Mouse (Mus musculus): ENCODE results near the gene 1700024G13Rik. TPM values are rescaled to one million over a fixed set of nuclear protein-coding genes. Genes with fewer than 3 reads are reported as not detected.

The 1700024G13Rik gene
- not detected for polyA plus RNA-seq (2017; shearing (Covaris generic))

GRCm38 (mm10) chr14:32388196-32388595 is at the start of gene 1700024G13Rik:
Gene 1700024G13Rik (minus strand): TSS chr14:32388391.

Other genes with a start within 250 kb of the 1700024G13Rik start
- gene Msmb, start 246.4 kb downstream of the 1700024G13Rik start, polyA plus RNA-seq (2017; shearing (Covaris generic)) = not detected
- 87.7 TPM for gene Ncoa4, start 228.5 kb downstream of the 1700024G13Rik start, polyA plus RNA-seq (2017; shearing (Covaris generic))
- 88.9 TPM for gene Timm23, start 186.5 kb downstream of the 1700024G13Rik start, polyA plus RNA-seq (2017; shearing (Covaris generic))
- gene Parg, start 186.4 kb downstream of the 1700024G13Rik start, polyA plus RNA-seq (2017; shearing (Covaris generic)) = 76.8 TPM
- gene Ogdhl, start 66.4 kb downstream of the 1700024G13Rik start, polyA plus RNA-seq (2017; shearing (Covaris generic)) = 0.18 TPM
- not detected for gene Slc18a3, start 76.5 kb upstream of the 1700024G13Rik start, polyA plus RNA-seq (2017; shearing (Covaris generic))
- not detected for gene Chat, start 77.6 kb upstream of the 1700024G13Rik start, polyA plus RNA-seq (2017; shearing (Covaris generic))
- gene Ercc6, start 125.1 kb upstream of the 1700024G13Rik start, polyA plus RNA-seq (2017; shearing (Covaris generic)) = 31.6 TPM
- not detected for gene Prrxl1, start 211.0 kb upstream of the 1700024G13Rik start, polyA plus RNA-seq (2017; shearing (Covaris generic))